9 mouse cellular contexts compared by ENCODE assay signal in genomic region chr6:76620754-76621204, GRCm38 (mm10).
DNase-seq lines count a peak whose midpoint lies in the region; ATAC-seq and TF ChIP-seq lines count a peak whose summit lies in the region.
"Had no signal": no experiment of that assay in that cellular context is flagged by ENCODE, and none has a peak within 500 bp of the region (broad histone marks: within the 10 kb centered on the region; RNA-seq: fewer than 3 reads in every experiment).

No protein-coding gene starts in this region.

- no peaks in the 10 kb centered on the region for H3K27me3 ChIP-seq in forebrain, postnatal 0 days (ENCODE audit: insufficient read depth, low read length)
- no peaks in the 10 kb centered on the region for H3K27me3 ChIP-seq in midbrain, embryonic 14.5 days (ENCODE audit: control insufficient read depth, insufficient read depth, low read length)
- H3K27me3 ChIP-seq: embryonic facial prominence, embryonic 12.5 days had no signal

- H3K4me2 ChIP-seq in forebrain, postnatal 0 days (ENCODE audit: low read depth), result no peak overlapping the region
- H3K4me2 ChIP-seq in midbrain, embryonic 14.5 days (ENCODE audit: low read length), result no peak overlapping the region
- H3K4me2 ChIP-seq: embryonic facial prominence, embryonic 12.5 days had no signal

- DNase-seq in layer of hippocampus, postnatal 14 days (ENCODE audit: low spot score in 2 of 2), result peak; percentile 15 to 43
- no peak for DNase-seq in layer of hippocampus, adult 11-12 months (ENCODE audit: low spot score)
- peak; percentile 28 for DNase-seq in embryo, embryonic 11 days
- peak; percentile 35 for DNase-seq in forebrain, postnatal 0 days
- DNase-seq in midbrain, embryonic 14.5 days, result peak; percentile 62
- no peak for DNase-seq in thymus, adult 18-20 months
- no peak for DNase-seq in urinary bladder, postnatal 14 days (ENCODE audit: low spot score)
- DNase-seq: adrenal gland, postnatal 25 days had no signal

- peak; percentile 51; the same call in 1 of the 2 replicates for ATAC-seq in forebrain, postnatal 0 days
- ATAC-seq in midbrain, embryonic 14.5 days (ENCODE audit: low FRiP score, low TSS enrichment), result peak; percentile 71

- no peak for TF ChIP-seq CTCF in forebrain, postnatal 0 days (IDR thresholded peaks at IDR 0.05; ENCODE audit: low read depth)

- no peak overlapping the region for H3K27ac ChIP-seq in forebrain, postnatal 0 days (ENCODE audit: low read depth, low read length)
- no peak overlapping the region for H3K27ac ChIP-seq in midbrain, embryonic 14.5 days (replicated peaks; ENCODE audit: low read depth, low read length)
- H3K27ac ChIP-seq: embryonic facial prominence, embryonic 12.5 days had no signal

- H3K4me3 ChIP-seq in forebrain, postnatal 0 days (ENCODE audit: low read depth, low read length), result no peak overlapping the region
- H3K4me3 ChIP-seq in midbrain, embryonic 14.5 days (replicated peaks; ENCODE audit: low read depth, low read length), result no peak overlapping the region
- H3K4me3 ChIP-seq: embryonic facial prominence, embryonic 12.5 days had no signal

- H3K9me3 ChIP-seq in forebrain, postnatal 0 days (ENCODE audit: low read length), result no peaks in the 10 kb centered on the region
- H3K9me3 ChIP-seq in midbrain, embryonic 14.5 days (ENCODE audit: control insufficient read depth, low read length), result no peaks in the 10 kb centered on the region
- H3K9me3 ChIP-seq: embryonic facial prominence, embryonic 12.5 days had no signal

- no peak overlapping the region for H3K9ac ChIP-seq in forebrain, postnatal 0 days
- no peak overlapping the region for H3K9ac ChIP-seq in midbrain, embryonic 14.5 days (replicated peaks; ENCODE audit: low read length)
- H3K9ac ChIP-seq: embryonic facial prominence, embryonic 12.5 days had no signal

- WGBS in forebrain, postnatal 0 days, result 11% methylated on average over 6 of the region's 6 CpGs
- 9% methylated on average over 6 of the region's 6 CpGs for WGBS in midbrain, embryonic 14.5 days

- no peaks in the 10 kb centered on the region for H3K36me3 ChIP-seq in forebrain, postnatal 0 days (ENCODE audit: insufficient read depth)
- no peaks in the 10 kb centered on the region for H3K36me3 ChIP-seq in midbrain, embryonic 14.5 days (ENCODE audit: control insufficient read depth, insufficient read depth, low read length)
- H3K36me3 ChIP-seq: embryonic facial prominence, embryonic 12.5 days had no signal

- no peaks in the 10 kb centered on the region for H3K4me1 ChIP-seq in forebrain, postnatal 0 days (ENCODE audit: insufficient read depth)
- H3K4me1 ChIP-seq in midbrain, embryonic 14.5 days (ENCODE audit: control insufficient read depth, insufficient read depth, low read length), result no peaks in the 10 kb centered on the region
- H3K4me1 ChIP-seq: embryonic facial prominence, embryonic 12.5 days had no signal

Comparison
In these comparisons a context has a peak if more than half of its experiments do, and no peak if none do; other contexts are left out.
1. DNase-seq: peak in layer of hippocampus, postnatal 14 days (2 of 2), embryo, embryonic 11 days (single experiment), forebrain, postnatal 0 days (single experiment) and midbrain, embryonic 14.5 days (single experiment); none in layer of hippocampus, adult 11-12 months (single experiment), thymus, adult 18-20 months (0 of 2) and urinary bladder, postnatal 14 days (single experiment).